Mouse (Mus musculus) megakaryocyte-erythroid progenitor cell, adult 5-6 weeks (primary cell): ENCODE measurements around the gene Ptgdr. TPM values are rescaled to one million over a fixed set of nuclear protein-coding genes. Genes with fewer than 3 reads are reported as not detected.
"Not testable (repeated sequence)": the region's sequence is repeated elsewhere in the genome, so short reads cannot be mapped to it uniquely, and the experiment has no call there.

Experiments used
- ATAC-seq: replicated peaks from 2 replicates; pipeline ENCODE4 v1.8.0; 2016; ENCODE audit warnings: mild to moderate bottlenecking, inconsistent platforms; ENCODE audit not compliant: severe bottlenecking, poor library complexity, low FRiP score, low TSS enrichment
- total RNA-seq, 2 experiments: library from RNA; stranded (forward) in 1 of 2; stranded (reverse) in 1 of 2; fragments of 200-1000, 215-1000 nt in 1 of 2; fragments of >200 nt in 1 of 2; fragmentation: Nextera tagmentation in 1 of 2; gene quantifications; 2 replicates each; pipeline ENCODE4 v1.2.3; 2014 to 2017

Ptgdr gene
- not detected in 2 replicates for total RNA-seq (2014; fragmentation: Nextera tagmentation)
- not detected in 2 replicates for total RNA-seq (2017)

- ATAC-seq, result no peak
Measured at GRCm38 (mm10) chr14:44858868-44859613, at the start of gene Ptgdr. TSS of gene Ptgdr (minus strand) at chr14:44859375.

- no peak for ATAC-seq
Measured at GRCm38 (mm10) chr14:44907774-44908173, 48.6 kb upstream of the Ptgdr start.

GRCm38 (mm10) chr14:44904199-44904598, 45.0 kb upstream of the Ptgdr start:
- ATAC-seq, result no peak

- not testable (repeated sequence) for ATAC-seq
Measured at GRCm38 (mm10) chr14:44901735-44902134, 42.6 kb upstream of the Ptgdr start.

GRCm38 (mm10) chr14:44891387-44892132, 32.4 kb upstream of the Ptgdr start:
- no peak for ATAC-seq

- no peak for ATAC-seq
Measured at GRCm38 (mm10) chr14:44869686-44870085, 10.5 kb upstream of the Ptgdr start.

GRCm38 (mm10) chr14:44865661-44866060, 6.5 kb upstream of the Ptgdr start:
- no peak for ATAC-seq

- no peak for ATAC-seq
Measured at GRCm38 (mm10) chr14:44863086-44863485, 3.9 kb upstream of the Ptgdr start.

- no peak for ATAC-seq
Measured at GRCm38 (mm10) chr14:44861161-44861560, 2.0 kb upstream of the Ptgdr start.

- ATAC-seq, result no peak
Measured at GRCm38 (mm10) chr14:44858372-44858771, 803 bp downstream of the Ptgdr start.

GRCm38 (mm10) chr14:44850637-44851036, 8.5 kb downstream of the Ptgdr start:
- peak; percentile 59; the same call in 1 of the 2 replicates for ATAC-seq

- ATAC-seq, result no peak
Measured at GRCm38 (mm10) chr14:44847740-44848139, 11.4 kb downstream of the Ptgdr start.

GRCm38 (mm10) chr14:44846558-44847263, 12.5 kb downstream of the Ptgdr start:
- no peak for ATAC-seq

GRCm38 (mm10) chr14:44843768-44844755, 15.1 kb downstream of the Ptgdr start:
- ATAC-seq, result no peak

GRCm38 (mm10) chr14:44838685-44839084, 20.5 kb downstream of the Ptgdr start:
- ATAC-seq, result no peak

GRCm38 (mm10) chr14:44835132-44835531, 24.0 kb downstream of the Ptgdr start:
- no peak for ATAC-seq

GRCm38 (mm10) chr14:44834134-44834533, 25.0 kb downstream of the Ptgdr start:
- ATAC-seq, result not testable (repeated sequence)

- not testable (repeated sequence) for ATAC-seq
Measured at GRCm38 (mm10) chr14:44833096-44833495, 26.1 kb downstream of the Ptgdr start.

GRCm38 (mm10) chr14:44827736-44828135, 31.4 kb downstream of the Ptgdr start:
- ATAC-seq, result no peak
